Mouse (Mus musculus): ENCODE data around the gene Lifr.

DNA sequence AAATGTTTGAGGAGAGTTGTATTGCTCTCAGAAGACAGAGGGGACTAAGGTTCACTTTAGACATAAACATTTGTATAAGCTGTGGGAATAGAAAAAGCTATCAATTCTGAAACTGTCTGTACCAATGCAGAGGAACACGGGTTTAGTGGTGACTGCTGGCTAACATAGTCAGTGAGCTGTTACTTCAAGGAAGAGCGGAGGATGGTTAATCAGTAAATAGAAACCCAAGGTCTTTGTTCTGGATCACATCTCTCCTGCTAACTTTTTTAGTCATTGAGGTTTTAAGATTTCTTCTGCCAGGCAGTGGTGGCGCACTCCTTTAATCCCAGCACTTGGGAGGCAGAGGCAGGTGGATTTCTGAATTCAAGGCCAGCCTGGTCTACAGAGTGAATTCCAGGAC is 23.7 kb upstream of the Lifr start:
- TF ChIP-seq POLR2A (IDR thresholded peaks at IDR 0.05; ENCODE audit: borderline replicate concordance, control insufficient read depth, low read depth, low read length) (no peak), CTCF (IDR thresholded peaks at IDR 0.05; ENCODE audit: control insufficient read depth, insufficient read depth, low read length) (no peak)

Measured in bone marrow, adult 2 months (tissue).